Mouse (Mus musculus) ovary, postnatal 10 days (tissue): ENCODE results near the gene Tcf25.
"Not testable (repeated sequence)": the region's sequence is repeated elsewhere in the genome, so short reads cannot be mapped to it uniquely, and the experiment has no call there.

Experiments used
- DNase-seq: peaks from one replicate; pipeline ENCODE4 v3.0.0; 2022; ENCODE audit warnings: low spot score

Gene Tcf25

DNA sequence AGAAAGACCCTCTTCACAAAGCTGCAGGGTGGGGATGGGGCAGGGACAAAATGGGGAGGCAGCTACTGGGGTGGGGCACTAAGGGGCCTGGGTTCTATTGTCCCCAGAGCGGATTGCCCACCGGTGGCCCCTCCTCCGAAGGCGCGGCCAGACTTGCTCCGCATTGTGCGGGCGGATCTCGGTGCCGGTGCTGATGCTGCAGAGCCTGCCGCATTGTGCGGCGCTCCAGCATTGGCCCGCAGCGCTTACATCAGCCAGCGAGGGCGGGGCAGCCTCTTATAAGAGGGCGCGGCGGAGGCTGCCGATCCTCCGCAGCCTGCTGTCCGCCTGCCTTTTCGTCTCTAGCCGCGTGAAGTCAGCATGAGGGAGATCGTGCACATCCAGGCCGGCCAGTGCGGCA is 37.7 kb downstream of the Tcf25 start, which contains the start of gene Tubb3:
Gene Tubb3, plus strand, starts transcription at position 179 of the 400 bp plus-strand sequence.
- DNase-seq: no peak

DNA sequence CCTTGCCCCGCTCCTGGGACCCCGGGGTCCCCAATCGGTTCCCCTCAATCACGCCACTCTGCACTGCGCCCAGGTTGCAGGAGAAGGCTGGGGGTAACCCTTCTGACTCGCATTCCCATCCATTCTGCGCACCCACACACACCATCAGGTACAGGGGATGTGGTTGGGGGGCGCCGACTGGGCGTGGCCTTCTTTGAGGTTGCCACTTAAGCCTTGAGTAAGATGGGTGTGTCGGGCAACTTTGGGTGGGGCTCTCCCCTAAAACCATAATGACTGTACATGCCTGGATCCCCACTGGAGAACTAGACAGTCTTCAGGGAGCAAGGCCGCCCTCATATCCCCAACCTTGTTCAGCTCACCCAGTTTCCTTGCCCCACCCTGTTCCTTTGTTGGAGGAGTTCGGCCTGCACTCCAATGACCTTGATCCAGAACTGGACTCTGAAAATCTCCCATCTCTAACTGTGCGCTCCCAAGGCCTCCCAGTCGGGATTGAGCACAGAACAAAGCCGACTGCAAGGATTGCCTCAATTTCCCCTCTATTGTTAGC is 38.3 kb downstream of the Tcf25 start:
- no peak for DNase-seq

DNA sequence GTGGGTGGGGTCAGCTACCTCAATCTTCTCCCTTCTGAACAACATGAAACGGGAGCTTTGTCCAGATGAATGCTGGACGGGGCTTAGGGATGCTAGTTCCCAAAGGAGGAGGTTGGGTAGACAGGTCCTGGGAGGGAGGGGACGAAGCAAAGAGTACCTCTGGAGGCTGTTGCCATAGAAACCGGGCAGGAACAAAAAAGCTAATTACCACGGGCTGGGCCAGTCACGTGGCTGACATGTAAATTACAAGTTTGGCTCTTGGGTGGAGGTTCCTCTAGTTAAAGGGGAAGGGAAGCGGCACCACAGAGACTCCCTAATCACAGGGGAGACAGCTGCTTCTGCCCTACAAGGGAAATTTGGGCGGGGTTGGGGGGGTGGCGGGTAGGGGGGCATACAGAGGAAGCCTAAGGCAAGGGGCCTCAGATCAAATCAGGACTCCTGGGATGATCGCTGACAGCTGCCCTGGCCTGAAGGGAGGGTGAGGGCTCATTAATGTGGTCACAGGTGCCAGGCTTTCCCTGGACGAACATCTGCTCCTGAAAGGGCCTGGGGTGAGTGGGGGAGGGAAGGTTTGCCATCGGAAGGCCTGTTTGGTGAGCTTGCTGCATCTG is 39.1 kb downstream of the Tcf25 start:
- DNase-seq: no peak

DNA sequence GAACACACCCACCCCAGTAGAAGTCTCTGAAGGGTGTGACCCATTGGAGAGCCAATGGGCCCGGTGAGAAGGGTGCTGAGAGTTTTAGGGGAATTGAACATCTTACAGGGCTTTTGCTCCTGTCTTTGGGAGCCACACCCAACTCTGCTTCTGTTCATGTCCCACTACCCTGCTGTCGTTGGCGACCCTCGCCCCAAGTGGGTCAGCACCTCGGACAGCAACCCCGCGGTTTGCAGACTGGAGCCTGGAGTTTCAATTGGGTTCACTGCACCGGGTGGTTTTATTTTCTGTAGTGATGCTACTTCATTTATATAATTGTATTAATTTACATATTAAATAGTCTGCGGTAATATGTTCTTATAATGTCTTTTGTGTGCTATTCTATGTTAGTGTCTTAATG is 40.7 kb downstream of the Tcf25 start:
- no peak for DNase-seq

DNA sequence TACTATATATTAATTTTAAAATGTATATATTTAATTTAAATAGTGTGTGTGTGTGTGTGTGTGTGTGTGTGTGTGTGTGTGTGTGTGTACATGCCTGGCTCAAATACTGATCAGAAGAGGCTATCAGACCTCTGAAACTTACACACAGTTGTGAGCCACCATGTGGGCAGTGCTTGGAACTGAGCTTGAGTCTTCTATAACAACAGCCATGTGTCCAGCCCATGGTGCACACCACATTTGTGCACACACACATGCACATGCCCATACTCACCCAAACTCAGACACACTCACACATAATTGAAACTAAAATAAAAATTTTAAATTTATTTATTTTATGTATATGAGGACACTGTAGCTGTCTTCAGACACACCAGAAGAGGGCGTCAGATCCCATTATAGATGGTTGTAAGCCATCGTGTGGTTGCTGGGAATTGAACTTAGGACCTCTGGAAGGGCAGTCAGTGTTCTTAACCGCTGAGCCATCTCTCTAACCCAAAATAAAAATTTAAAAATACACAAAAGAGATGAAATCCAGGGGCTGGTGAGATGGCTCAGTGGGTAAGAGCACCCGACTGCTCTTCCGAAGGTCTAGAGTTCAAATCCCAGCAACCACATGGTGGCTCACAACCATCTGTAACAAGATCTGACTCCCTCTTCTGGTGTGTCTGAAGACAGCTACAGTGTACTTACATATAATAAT is 41.6 kb downstream of the Tcf25 start:
- DNase-seq: not testable (repeated sequence)

DNA sequence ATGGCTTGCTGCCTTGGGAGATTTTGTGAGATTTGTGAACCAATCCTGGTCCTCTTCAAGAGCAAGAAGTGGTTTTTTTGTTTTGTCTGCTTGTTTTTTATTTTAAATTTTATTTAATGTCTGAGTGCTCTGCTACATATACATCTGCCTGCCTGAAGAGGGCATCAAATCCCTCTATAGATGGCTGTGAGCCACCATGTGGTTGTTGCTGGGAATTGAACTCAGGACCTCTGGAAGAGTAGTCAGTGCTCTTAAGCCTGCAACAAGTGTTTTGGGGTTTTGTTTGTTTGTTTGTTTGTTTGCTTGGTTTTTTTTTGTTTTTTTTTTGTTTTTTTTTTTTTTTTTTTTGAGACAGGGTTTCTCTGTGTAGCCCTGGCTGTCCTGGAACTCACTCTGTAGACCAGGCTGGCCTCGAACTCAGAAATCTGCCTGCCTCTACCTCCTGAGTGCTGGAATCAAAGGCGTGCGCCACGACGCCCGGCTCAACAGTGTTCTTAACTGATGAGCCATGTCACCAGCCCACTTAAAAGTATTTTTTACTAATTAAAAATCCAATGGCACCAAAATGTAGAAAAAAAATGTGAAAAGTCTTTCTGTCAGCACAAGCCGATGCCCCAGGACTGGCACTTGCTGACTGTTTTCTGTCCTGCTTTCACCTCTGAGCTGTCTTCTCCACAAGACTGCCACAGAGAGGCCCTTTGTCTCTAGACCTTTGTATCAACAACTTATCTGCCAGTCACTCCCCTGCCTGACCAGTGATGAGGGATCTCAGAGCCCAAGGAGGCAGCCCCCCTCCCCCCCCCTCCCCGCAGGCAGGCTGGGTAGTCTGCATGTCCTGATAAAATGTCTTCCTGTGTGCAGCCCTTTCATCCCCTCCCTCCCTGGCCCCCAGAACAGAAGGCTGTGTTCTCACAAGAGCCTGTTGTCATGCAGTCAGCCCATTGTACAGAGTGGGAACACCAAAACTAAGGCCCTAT is 42.7 kb downstream of the Tcf25 start:
- DNase-seq: no peak

DNA sequence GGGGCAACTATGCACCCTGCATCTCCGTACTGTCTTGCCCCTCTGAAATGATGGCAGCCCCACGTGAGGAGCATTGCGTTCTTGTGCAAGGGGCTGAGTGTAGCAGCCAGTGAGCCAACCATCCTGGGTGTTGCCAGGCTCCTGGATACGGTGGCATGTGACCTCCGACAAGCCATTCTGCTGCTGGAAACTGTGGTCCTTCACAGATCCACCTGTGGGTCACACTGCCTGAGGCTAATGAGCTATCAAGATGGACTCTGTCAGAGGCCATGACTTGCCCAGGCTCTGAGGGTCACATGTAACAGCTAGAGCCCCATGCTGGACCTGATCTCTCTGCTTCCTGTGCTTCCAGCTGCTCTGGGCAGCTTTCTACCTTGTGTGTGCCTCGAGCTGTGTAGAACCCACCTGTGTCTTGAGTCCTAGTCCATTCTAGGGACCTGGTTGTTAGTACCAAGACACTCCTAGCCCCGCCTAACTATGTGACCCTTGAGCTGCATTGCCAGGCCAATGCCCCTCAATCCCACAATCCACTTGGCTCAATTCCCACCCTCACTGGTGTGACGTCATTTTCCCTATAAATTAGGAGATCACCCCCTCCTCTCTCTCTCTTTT is 43.5 kb downstream of the Tcf25 start:
- no peak for DNase-seq

DNA sequence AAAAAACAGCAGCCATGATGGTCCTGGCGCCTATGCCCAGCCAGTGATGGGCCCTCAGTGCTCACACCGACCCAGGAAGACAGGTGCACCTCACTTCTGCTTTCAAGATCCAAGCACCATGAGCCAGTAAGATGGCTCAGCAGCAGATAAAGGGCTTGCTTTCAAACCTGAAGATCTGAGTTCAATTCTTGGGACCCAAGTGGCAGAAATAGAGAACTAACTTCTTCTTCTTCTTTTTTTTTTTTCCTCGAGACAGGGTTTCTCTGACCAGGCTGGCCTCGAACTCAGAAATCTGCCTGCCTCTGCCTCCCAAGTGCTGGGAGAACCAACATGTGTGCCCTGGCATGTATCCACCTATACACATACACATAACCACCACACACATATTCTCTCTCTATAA is 46.2 kb downstream of the Tcf25 start:
- DNase-seq: no peak

DNA sequence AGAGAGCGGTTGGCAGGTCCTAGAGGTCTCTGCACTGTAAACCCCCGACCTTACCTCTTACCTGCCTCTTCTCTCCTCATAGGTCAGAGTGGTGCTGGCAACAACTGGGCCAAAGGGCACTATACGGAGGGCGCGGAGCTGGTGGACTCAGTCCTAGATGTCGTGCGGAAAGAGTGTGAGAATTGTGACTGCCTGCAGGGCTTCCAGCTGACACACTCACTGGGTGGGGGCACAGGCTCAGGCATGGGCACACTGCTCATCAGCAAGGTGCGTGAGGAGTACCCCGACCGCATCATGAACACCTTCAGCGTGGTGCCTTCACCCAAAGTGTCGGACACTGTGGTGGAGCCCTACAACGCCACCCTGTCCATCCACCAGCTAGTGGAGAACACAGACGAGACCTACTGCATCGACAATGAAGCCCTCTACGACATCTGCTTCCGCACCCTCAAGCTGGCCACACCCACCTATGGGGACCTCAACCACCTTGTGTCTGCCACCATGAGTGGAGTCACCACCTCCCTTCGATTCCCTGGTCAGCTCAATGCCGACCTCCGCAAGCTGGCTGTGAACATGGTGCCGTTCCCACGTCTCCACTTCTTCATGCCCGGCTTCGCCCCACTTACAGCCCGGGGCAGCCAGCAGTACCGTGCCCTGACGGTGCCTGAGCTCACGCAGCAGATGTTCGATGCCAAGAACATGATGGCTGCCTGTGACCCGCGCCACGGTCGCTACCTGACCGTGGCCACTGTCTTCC is 47.1 kb downstream of the Tcf25 start:
- DNase-seq: no peak

DNA sequence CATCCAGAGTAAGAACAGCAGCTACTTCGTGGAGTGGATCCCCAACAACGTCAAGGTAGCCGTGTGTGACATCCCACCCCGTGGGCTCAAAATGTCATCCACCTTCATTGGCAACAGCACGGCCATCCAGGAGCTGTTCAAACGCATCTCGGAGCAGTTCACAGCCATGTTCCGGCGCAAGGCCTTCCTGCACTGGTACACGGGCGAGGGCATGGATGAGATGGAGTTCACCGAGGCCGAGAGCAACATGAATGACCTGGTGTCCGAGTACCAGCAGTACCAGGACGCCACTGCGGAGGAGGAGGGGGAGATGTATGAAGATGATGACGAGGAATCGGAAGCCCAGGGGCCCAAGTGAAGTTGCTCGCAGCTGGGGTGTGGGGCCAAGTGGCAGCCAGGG is 47.8 kb downstream of the Tcf25 start:
- no peak for DNase-seq

DNA sequence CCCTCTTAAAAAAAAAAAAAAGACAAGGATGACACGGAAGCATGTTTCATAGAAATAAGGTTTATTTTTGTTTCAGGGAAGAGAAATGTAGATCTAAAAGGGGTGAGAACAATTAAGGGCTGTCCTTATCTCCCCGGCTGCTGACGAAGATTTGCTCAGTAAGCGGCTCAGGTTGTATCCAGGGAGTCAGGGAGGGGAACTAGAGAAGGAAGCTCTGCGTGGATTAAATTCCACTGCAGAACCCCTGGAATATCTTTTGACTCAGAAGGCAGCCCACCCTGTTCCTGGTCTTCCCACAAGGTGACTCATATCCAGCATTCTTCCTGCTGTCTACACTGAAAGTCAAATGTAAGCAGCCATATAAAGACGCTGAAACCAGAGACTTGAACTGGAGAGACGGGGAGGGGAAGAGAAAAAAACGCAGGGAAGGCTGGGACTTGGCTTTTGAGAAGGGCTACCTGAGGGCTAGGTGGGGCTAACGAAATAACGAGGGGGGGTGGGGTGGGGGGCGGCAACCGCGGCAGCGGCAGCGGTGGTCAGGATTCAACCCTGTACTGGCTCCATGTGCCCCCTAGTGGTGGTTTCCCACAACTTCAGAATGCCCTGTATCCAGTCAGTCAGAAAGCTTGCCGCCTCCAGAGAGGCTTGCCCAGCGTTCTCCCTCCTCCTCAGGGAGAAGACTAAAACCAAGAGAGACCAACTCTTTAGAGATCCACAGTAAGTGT is 48.7 kb downstream of the Tcf25 start:
- DNase-seq: no peak

DNA sequence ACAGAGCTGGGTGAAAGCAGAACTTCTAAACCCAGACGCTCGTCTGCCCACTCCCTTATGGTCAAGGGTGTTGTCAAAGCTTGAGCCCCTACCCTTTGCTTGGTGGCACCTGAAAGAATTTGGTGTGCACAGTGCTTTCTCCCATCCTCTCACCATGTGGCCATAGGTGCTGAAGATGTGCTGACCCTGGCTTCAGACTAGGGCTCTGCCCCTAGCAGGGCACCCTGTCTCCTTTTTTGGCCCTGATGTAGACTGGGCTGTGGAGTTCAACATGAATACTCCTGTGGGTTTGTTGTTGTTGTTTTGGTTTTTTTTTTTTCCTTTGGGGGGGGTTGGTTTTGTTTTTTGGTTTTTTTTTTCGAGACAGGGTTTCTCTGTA is 49.2 kb downstream of the Tcf25 start:
- DNase-seq: no peak

DNA sequence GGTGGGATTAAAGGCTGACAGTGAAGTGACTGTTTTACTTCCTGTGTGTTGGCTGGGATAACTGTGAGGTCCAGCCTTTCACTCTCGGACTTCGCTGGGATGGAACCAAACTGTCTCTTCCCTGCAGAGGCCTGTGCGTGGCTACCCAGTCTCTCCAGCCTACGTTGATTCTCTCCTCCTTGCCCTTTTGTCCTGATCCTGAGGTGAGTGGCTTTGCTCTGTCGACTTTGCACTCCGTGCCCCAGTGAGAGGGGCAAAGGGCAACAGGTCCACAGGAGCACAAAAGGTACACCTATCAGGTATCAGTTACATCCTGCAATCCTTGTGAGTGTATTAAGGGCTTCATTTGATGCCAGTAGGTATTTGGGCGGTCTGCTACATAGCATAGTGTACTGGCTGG is 49.9 kb downstream of the Tcf25 start, which contains the start of gene Def8:
Gene Def8, plus strand, starts transcription at position 87 of the 400 bp plus-strand sequence.
- no peak for DNase-seq

DNA sequence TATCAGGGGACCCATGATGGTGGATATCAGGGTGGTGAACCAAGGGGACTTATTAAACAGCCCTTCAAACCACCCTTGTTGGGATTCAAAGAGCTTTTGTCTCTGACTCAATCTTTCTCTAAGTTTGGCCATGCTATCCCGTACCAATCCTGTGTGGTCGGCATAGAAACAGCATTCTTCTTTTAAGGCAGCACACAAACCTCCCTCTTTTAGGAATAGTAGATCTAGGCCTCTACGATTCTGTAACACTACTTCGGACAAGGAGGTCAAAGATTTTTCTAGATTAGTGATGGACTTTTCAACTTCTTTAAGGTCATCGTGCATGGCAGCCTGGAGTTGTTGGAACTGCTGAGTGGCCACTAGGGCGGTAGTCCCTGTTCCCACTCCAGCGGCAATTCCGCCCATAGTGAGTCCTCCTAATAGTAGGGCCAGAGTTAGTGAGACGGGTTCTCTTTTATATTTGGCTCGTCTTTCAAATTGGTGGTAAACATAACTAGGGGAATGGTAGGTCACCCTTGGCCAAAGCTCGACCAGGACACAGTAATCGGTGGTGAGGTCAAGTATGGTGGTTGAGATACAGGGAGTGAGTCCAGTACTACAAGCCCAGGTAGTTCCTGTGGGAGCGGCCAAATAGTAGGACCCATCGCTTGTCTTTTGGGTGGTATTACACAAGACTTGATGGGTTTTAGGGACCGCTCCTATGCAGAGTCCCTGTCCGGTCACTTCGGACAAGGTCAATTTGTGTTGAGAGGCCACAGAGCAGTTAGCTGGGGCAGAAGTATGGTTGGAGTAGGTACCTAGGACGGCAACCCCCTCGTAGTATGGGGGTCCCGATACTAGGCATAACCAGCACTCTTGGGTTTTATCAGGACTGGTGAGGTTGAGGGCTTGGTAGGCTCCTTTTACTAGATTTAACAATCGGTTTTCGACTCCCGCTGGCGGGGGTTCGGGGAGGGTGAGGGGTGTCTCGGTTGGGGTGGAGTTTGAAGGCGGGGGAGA is 53.3 kb downstream of the Tcf25 start:
- DNase-seq: no peak

DNA sequence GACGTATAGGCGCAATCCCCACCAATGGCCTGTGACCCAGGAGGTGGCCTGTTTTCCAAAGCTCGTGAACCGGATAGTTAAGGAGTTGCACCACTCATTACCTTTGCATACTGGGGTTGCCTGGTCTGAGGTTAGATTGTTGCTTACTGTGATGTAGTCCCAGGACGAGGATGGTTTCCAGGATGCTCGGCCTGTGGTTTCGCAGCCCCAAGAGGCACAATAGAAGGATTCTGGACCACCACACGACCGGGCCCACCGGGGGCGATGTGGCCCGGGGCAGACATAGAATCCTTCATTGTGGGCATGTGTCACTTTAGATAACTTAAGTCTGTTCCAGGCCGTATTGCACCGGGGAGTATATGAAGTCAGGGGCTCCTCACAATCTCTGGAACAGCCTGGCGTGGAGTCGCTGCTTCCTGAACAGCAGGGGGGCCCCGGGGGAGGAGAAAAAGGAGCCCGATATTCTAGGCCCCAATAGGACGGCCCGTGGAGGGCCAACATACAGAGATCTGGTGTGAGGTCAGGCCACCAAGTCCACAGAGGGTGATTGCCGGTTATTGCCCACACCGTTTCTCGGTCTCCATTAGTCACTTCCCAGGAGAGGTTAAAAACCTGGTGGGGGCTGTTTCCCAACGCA is 54.2 kb downstream of the Tcf25 start:
- DNase-seq: no peak

DNA sequence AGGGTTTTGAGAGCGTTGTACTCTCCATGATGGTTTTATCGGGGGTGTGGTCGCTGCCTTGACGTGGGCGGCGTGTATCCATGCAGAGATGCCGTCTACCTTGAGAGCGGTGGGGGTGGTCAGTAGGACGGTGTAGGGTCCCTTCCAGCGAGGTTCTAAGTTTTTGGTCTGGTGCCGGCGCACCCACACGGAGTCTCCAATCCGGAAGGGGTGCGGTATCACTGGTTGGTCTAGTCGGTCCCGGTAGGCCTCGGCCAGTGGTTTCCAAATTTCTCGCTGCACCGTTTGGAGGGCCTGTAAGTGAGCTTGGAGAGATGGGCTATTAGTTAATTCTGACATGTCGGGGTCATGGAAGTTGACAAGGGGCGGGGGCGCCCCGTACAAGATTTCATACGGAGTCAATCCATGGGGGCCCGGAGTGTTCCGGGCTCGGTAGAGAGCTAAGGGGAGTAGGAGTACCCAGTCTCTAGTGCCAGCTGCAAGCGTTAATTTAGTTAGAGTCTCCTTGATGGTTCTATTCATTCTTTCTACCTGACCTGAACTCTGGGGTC is 54.9 kb downstream of the Tcf25 start:
- no peak for DNase-seq

DNA sequence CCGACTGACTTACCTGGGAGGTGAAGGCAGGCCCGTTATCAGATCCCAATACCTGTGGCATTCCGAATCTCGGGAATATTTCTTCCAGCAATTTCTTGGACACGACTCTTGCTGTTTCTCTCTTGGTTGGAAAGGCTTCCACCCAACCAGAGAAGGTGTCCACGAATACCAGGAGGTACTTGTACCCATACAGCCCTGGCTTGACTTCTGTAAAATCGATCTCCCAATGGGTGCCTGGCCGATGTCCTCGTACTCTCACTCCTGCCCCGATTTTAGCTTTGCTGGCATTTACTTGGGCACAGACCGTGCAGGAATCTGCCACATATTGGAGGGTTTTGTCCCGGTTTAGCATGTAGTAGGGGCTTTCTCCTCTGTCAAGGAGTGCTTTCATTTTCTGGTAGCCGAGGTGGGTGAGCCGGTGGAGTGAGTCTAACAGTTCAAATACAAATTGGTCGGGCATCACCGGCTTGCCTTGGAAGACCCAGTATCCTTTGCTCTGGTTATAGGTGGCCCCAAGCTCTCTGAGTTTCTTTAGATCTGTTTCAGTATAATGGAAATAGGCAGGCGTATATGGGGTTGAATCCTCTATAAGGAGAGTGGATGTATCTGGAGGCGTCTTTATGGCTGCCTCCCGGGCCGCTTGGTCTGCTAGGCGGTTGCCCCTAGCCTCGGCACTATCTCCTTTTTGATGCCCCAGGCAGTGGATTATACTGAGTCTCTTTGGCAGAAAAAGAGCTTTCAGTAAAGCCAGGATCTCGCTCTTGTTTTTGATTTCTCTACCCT is 55.6 kb downstream of the Tcf25 start:
- DNase-seq: no peak

DNA sequence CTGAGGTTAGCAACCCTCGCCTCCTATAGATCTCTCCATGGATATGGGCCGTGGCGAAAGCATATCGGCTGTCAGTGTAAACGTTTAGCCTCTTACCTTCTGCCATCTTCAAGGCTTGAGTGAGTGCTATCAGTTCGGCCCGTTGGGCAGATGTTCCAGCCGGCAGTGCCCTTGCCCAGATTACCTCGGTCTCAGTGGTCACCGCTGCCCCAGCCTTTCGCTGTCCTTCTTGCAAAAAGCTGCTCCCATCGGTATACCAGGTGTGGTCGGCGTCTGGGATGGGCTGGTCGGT is 56.1 kb downstream of the Tcf25 start:
- DNase-seq: not testable (repeated sequence)
